Mouse (Mus musculus) kidney, adult 2 months (tissue): ENCODE data around the gene Vmo1.

Source experiments
- CTCF ChIP-seq: fragments of 200-500 bp; conservative IDR thresholded peaks from 2 replicates; pipeline ENCODE4 v1.5.1; 2011; ENCODE audit warnings: low read depth, mild to moderate bottlenecking, control low read depth, low read length, moderate library complexity, mixed read lengths; ENCODE audit not compliant: insufficient read depth, insufficient read length
- POLR2A ChIP-seq: fragments of 200-500 bp; IDR thresholded peaks from one replicate; pipeline ENCODE4 v1.6.1; 2011; ENCODE audit warnings: low read depth, low read length, control low read depth

DNA sequence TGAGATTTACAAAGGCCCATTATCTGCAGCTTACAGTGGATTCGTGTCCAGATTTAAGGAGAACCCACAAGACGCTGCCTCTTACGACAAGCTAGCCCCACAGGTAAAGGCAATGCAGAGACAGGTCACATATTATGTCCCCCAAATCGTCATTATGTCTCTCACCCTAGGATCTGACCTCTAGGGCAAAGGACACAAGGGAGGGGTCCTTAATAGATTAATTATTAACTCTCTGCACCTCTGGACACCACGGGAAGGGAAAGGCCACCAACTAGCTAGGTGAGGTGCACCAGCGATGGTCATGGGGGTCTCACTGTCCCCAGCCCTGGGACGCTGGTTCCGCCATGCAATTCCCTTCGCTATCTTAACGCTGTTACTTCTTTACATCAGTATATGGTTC is 4.5 kb upstream of the Vmo1 start, which contains the start of gene Gltpd2:
- no peak for TF ChIP-seq CTCF
- no peak for TF ChIP-seq POLR2A
